Mouse (Mus musculus): ENCODE results near the gene Cachd1.

Gene Cachd1

DNA sequence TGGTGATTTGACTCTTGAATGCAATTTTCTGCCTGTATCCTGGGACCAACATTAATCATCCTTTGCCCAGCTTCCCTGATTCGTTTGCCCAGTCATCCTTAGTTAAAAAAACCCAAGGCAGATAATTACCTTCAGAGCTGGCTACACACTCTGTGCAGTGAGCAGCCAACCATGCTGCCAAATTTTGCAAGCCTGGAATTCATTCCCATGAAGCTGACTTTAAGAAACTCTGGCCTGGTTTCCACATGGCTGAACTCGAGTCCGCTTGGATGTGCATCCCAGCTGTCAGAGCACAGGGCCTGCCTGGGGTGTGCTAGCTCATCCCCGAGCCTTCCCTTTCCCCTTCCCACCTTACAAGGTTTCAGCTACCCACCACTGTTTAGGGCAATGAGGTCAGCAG lies 214.5 kb downstream of the Cachd1 start:
- DNase-seq (ENCODE audit: low read depth) = no peak

DNA sequence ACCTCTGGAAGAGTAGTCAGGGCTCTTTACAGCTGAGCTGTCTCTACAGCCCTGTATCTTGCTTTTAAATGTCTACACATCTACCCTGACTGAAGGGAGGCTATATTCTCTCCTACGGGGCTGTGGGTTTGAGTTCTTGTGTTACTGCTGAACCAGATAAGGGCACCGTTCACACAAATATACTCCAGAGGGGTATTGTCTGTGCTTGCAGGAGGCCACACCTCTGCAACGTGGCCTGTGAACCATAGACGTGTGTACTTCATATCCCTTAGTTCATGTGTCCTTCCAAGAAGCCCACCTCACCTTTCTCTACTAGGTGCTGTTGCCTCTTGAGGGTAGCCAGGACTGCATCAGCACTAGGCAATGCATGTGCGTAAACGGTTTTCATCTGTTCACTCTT lies 215.6 kb downstream of the Cachd1 start:
- no peak for DNase-seq (ENCODE audit: low read depth)

DNA sequence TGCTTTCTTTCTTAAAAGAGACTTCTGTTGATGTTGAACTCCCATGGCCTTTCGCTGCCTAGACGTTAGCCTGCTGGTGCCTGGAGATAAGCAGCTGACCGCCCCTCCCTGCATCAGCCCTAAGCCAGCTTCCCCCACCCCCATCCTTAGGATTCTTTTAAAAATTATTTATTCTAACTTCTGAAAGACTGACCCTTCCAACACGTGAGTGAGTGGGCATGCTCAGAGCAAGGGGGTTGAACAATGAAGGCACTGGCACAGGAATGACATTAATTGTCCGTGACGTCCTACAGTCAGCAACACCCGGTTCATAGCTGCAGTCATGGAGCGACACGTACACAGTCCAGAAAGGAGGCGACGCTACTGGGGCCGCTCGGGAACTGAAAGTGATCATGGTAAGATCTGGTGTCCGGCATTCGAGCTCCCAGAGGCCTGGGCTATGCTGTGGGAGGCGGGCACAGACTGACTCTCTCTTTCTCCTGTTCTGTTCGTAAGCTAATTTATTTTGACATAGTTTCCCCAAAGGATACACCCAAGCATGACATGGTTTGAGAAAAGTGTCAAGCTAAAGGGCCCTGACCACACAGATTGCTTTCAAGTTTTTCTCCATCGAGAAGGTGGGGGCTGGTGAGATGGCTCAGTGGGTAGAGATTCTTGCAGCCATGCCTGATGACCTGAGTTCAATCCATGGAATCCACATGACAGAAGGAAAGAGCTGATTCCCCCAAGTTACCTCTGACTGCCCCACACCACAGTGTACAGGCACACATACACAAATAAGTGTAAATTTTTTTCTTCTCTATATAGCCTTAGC lies 218.2 kb downstream of the Cachd1 start:
- DNase-seq (ENCODE audit: low read depth) = no peak

DNA sequence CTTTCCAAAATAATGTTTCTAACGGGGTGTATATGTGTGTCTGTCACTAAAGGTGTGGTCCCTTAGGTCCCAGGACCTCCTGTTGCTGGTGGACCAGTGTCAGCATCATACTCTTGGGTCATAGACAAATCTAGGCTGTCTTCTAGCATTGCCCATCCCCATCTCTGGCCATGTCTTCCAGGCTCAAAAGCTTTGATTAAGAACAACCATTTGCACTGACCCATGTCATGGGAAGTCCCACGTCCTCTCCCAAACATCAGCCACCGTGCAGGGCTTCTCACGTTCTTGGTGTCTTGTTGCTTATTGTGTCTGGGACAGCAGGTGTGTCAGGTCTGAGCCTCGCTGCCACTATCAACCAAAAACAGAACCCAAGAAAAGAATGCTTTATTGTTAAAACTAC lies 219.1 kb downstream of the Cachd1 start:
- DNase-seq (ENCODE audit: low read depth) = no peak

DNA sequence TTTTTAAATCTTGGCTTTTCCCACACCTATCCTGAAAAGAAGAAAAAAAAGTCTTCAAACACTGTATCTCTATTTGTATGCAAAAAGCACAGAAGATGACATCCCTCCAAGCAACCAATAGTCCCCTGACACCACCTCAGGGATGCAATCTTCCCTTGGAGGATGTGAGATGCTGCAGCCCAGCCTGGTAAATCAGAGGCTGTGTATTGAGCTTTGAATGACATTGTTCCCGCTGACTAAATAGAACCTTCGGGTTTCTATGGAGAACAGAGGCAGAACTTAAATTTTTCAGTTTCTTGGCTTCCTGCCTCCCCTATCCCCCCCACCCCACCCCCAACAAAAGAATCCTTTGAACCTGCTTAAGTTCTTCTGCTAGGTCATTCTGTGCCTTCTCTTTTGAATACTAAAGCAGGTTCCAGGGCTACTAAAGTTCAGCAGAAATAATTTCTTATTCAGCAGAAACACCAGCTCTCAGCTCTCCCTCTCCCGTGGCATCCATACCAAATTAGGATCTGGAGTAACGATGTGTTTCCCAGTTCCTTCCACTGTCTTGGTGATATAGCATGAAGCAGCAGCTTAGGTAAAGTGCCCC lies 219.7 kb downstream of the Cachd1 start:
- DNase-seq (ENCODE audit: low read depth) = no peak

DNA sequence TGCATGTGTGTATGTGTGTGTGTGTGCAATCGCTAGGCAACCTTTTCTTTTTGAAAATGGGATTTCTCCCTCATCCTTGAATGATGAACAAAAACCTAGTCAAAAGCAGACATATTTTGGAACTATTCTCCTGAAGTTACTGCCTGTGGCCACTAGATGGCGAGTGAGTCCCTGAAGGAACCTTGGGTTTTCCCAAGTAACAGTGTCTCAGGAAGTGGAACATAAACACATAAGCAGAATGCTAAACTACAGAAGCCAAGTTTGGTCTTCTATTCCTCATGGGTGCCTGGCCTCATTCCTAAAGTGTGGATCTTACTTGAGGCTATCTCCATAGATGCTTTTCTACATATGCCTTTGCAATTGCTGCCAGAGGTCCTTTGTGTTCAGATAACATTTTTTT lies 221.7 kb downstream of the Cachd1 start:
- peak; percentile 86 for DNase-seq (ENCODE audit: low read depth)

DNA sequence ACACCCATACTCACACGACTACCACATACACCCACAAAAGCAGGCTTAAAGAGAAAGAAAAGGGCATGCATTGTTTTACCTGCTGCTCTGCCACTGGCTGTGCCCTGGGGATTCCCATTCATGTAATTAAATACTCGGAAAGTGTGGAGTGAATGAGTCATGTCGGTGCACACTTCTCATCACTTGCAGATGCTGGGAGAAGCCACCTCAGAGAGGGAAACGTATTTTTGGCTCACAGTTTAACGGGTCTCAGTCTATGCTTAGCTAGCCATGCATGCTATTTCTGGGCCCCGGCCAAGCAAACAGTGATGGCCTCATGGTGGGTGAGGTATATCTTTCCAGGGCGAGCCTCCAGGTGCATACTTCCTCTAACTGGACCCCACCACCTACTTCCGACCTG lies 222.4 kb downstream of the Cachd1 start:
- DNase-seq (ENCODE audit: low read depth) = peak; percentile 27

DNA sequence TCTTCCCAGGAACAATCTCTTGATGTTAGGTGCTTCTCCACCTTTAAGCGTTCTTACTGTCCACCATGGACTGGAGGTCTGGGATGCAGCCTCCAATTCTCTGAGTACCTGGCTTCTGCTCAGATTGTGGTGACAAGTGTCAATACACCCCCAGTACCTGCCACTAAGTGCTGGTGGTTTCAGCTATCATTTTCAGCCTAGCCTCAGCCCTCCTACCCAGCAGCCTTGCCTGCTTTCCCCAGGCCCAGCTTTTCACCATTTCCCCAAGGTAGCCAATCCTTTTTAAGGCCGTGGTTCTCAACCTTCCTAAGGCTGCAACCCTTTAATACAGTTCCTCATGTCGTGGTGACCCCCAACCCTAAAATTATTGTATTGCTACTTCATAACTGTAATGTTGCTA lies 224.1 kb downstream of the Cachd1 start:
- DNase-seq (ENCODE audit: low read depth) = no peak

DNA sequence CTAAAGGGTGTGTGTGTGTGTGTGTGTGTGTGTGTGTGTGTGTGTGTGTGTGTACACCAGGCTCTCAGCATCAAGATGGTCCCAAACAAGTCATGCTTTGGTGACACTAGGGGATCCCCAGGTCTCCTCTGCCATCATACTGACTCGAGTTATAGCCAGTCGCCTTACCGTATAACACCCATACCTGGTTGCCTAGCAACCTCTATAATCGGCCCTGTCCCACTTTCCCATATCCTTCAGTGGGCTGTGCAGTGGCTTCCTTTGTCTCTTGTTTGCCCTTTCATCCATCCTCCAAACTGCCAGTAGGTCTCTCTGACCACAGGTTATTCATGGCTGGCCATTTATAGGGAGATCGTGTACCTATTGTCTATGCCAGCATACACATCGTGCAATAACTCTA lies 224.6 kb downstream of the Cachd1 start:
- no peak for DNase-seq (ENCODE audit: low read depth)

DNA sequence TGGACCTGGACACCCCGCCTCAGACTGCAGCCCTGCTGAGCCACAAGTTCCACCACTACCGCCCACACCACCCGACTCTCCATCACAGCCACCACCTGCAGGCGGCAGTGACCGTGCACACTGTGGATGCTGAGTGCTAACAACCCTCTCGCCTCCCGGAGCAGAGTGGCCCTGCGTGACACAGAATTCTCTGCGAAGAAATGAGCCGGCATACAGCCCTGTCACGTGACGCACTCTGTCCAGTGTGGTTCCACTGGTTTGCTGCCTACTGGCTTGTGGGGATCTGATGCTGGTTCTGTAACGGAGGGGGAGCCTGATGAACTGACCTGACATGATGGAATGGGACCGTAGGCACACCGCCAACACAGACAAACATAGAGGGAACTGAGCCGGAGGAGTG lies 226.5 kb downstream of the Cachd1 start:
- DNase-seq (ENCODE audit: low read depth) = no peak

DNA sequence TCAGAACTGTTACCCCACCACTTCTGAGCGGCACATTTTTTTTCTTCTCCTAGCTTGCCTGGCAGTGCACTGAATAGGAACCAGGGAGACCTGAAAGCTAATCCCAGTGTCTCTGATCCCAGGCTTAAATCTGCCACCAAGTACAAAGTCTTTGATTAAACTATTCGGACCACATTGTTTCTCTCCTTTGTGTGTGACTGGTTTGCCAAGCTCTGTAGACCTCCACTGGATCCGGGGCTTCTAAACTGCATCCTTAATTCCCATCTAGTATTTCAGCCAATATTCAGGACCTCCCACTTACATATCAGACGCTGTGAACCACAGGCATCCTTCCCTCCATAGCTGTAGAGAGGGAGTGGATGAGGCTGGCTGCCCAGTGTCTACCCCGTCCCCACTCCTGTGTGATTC lies 231.9 kb downstream of the Cachd1 start:
- no peak for DNase-seq (ENCODE audit: low read depth)

DNA sequence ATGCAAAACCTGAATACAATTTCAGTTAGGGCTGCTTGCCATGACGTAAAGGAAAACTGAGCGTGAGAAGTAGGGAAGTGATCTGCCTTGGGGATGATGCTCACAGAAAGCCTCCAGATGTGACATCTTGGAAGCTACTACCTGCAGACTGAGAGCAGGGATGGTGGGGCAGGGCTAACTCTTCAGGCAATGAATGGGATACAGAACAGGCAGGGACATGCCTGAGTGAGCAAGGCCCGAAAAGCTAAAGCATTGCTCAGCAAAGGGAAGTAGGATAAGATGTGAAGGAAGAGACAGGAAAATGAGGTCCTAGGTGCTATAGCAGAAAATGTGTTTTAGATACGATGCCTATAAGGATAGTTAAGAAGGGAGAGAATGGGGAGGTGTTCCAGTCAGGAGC lies 232.6 kb downstream of the Cachd1 start:
- no peak for DNase-seq (ENCODE audit: low read depth)

DNA sequence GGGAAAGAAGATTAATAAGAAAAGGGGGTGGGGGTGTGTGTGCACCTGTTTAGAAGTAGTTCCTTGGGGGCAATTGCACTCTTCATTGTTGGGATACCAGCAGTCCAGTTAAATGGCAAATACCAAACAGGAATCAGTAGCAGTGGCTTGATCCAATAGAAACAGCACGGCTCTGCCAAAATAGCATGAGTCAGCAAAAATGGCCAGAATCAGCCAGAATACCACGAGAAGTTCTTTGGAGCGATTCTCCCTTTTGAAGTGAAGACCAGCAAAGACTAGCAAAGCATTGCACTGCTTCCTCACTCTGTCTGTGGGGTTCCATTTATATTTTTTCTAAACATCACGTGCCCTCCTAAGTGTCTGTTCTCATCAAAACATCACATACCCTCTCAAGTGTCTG lies 241.3 kb downstream of the Cachd1 start:
- DNase-seq (ENCODE audit: low read depth) = peak; percentile 21

DNA sequence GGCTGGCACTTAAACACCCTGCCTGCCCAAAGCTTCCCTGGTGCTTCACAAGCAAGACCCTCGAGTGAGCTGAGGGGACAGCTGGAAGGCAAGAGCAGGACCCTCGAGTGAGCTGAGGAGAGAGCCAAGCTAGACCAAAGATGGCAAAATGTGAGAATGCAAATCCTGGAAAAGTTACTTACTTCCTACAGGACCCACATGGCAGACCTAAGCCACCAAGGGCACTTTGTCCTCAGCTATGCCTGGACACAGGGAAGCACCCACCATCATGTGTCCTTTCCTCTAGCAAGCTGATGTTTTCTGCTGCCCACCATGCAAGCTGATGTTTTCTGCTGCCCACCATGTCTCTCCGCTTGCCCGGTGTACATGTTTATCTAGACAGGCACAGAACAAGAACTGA lies 244.1 kb downstream of the Cachd1 start, which contains the start of gene Gm10577:
Gene Gm10577 (minus strand): TSS at position 101 of the 400 bp plus-strand sequence.
- DNase-seq (ENCODE audit: low read depth) = no peak

DNA sequence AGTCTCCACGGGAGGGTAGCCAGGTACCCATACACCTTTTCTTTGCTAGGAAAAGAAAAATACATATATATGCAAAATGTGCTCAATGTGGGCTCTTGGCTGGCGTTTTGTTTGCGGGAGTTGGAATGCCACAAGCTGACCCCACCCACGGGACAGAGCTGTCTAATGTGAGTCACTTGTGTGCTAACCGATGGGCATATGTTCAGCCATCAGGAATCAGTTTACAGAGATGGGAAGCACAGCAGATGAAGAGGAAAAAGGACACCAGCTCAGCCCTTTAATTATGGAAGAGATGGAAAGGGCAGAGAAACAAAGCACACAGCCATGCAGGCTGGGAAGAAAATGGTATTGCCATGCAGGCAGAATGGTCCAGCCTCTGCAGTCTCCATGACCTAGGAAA lies 250.1 kb downstream of the Cachd1 start:
- peak; percentile 20 for DNase-seq (ENCODE audit: low read depth)

DNA sequence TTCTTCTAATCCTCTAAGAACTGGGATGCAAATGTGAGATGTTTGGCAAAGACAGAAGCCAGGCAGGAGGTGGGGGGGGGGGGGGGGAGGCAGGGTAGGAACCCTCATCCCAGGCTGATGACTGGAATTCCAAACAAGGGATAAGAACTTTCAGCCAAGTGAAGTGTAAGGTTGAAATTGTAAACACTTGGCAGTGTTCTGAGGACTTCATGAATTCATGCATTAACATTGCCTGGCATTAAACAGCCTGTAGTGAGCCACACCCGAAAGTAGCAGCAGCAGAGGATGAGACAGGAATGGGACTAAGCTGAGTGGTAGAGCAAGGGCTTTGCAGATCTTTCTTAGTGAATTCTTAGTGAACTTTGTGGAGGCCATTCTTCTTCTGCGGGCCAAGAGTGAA lies 250.5 kb downstream of the Cachd1 start:
- DNase-seq (ENCODE audit: low read depth) = peak; percentile 15

DNA sequence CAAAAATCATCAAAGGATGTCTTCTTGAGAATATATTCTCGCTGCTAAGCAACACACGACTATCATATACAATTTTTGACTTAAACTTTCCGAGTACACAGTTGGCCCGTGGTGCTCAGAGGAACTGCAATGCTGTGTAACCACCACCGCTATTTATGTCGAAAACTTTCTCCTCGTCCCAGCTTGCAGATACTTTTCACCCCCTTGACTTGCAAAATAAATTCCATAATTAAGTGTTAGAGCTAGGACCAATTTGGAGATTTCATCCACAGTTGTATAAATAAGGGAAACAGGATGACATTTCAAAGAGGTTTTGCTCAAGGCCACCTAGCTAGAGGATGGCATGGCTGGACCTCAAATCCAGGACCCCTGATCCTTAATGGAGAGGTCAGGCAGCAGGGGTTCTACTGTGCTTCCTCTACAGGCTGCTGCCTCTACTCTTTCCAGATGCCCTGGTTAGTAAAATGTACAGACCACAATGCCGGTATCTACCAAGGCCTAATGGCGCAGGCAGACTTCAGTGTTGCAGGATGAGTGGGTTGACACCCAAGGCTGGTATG lies 251.5 kb downstream of the Cachd1 start:
- no peak for DNase-seq (ENCODE audit: low read depth)

DNA sequence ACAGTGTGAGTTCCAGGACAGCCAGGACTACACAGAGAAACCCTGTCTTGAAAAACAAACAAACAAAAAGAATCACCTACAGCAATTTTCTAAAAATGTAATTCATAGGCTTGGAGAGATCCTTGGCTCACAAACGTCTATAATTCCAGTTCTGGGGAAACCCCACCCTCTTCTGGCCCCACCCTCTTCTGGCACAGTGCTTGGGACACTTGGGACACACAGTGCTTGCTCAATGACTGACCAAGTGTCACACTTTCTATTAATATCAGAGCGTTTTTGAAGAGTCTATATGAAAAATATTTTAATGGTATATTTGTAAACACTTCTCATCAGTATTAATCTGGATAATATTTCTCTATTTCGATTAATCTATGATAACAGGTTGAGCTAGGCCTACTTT lies 256.6 kb downstream of the Cachd1 start:
- DNase-seq (ENCODE audit: low read depth) = no peak

DNA sequence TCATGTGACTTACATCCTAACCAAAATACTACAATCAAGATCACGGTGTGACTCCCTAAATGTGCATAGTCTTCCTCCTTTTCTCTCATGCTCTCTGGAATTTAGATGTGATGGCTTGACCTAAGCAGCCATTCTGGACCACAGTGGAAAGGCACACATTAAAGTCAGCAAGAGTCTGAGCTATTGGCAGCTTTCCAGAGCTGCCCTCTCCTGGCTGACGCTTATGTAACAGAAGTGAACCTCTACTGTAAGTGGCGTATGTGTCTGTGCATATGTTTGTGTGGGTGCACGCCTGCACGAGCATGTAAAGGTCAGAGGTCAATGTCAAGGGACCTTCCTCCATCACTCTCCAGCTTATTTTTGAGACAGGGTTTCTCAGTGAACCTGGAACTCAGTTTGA lies 258.7 kb downstream of the Cachd1 start:
- peak; percentile 24 for DNase-seq (ENCODE audit: low read depth)

DNA sequence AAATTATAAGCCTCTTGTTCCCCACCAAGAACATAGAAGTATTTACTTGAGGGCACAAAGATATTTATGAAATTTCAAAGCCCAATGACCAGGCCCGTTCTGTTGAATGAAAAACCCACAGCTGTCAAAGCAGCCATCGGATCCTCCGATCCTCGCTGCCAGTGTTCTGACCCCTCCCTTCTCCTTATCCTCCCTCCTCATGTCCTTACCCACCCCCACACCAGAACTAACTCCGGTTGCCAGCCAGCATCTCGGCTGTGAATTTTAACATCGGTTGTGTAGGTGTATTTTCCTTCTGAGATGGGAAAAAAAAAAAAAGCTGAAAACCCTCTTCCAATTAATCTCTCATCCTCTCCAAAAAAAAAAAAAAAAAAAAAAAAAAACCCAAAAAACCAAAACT lies 260.7 kb downstream of the Cachd1 start:
- no peak for DNase-seq (ENCODE audit: low read depth)

DNA sequence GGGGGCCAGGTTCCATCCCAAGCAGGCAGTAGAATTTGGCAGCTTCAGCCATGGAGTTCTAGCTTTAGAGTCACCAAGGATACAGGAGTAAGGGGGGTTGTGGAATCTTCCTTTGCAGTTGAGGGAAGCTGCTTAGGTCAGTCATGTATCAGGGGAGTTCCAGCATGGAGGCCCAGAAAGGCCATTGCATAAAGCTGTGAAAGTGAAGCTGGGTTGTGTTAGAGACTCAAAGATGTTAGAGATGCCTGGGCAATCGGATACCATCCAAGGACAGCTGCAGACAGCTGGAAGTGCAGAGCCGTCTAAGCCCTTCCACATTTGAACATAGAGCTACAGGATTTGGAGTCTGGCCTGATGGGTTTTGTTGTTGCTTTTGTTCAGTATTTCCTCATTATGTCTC lies 267.2 kb downstream of the Cachd1 start:
- DNase-seq (ENCODE audit: low read depth) = no peak

DNA sequence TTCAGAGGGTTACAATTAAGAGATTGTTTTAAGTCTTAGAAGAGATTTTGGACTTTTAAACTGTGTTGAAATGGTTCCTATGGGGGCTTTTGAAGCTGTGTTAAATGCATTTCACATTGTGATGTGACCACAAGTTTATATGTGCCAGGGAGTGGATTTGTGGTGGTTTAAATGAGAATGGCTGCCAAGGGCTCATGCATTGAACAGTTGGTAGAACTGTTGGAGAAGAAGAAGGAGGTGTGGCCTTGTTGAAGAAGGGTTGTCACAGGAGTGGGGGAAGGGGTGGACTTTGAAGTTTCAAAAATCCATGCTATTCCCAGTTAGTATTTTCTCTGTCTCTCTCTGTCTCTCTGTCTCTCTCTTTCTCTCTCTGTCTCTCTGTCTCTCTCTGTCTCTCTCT lies 267.7 kb downstream of the Cachd1 start:
- no peak for DNase-seq (ENCODE audit: low read depth)

DNA sequence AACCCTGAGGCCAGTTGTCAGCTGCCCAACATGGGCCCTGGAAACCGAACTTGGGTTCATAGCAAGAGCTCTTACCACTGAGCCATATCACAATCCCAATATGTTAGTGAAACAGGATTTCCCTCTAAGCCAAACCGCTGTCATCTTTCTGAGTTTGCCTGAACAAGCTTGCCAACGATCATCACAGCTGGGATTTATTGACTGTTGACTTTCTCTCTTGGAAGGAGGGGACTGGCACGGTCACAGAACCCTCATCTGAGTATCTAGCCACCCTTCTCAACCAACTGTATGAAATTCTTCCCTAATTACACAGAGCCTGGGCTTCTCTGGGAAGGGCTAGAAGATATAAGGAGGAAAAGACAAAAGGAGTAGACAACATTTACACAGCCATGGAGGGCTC lies 270.1 kb downstream of the Cachd1 start:
- DNase-seq (ENCODE audit: low read depth) = peak; percentile 16

DNA sequence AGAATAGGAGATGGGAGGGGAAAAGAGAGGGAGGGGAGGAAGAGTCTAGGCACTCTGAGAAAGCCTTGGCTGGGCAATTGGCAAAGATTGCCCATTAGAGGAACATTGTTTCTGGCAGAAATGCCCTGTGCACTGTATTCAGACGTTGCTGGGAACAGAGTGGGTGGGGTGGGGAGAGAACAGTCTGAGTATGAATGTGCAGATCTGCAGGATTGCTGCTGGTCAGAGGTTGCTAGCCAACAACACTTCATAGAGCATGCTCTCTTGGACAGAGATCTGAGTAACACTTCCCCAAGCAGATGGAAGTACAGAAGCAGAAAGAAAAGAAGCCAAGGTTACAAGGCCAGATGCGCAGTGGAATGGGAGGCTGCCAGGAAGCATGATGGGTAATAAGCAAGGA lies 285.7 kb downstream of the Cachd1 start:
- no peak for DNase-seq (ENCODE audit: low read depth)
